Mouse (Mus musculus): ENCODE results near the gene Myrip.

Gene Myrip

GRCm38 (mm10) chr9:120470431-120470830 is 169.1 kb downstream of the Myrip start:
- no peak for DNase-seq (ENCODE audit: low spot score)

GRCm38 (mm10) chr9:120481644-120482043 is 180.3 kb downstream of the Myrip start:
- DNase-seq (ENCODE audit: low spot score) = no peak

- no peak for DNase-seq (ENCODE audit: low spot score)
Measured at GRCm38 (mm10) chr9:120482382-120482781, 181.1 kb downstream of the Myrip start.

GRCm38 (mm10) chr9:120483101-120483500 is 181.8 kb downstream of the Myrip start:
- DNase-seq (ENCODE audit: low spot score) = no peak

DNA sequence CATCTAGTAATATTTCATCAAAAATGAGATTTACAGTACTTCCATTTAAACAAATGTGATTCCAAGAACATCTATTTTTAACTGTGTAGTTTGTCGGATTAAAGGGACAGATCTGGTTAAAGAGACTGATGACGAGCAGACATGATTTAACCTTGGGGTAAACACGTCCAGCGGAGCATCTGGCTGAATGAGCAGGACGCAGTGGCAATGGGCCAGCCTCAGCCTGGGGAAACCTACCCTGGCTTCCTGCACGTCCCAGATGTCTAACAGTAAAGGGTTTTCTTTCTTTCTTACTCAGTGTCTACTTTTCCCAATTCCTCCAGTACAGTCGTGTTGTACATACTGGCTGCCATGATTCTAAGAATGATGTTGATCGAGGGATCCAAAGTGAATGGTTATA is 185.8 kb downstream of the Myrip start:
- no peak for DNase-seq (ENCODE audit: low spot score)

DNA sequence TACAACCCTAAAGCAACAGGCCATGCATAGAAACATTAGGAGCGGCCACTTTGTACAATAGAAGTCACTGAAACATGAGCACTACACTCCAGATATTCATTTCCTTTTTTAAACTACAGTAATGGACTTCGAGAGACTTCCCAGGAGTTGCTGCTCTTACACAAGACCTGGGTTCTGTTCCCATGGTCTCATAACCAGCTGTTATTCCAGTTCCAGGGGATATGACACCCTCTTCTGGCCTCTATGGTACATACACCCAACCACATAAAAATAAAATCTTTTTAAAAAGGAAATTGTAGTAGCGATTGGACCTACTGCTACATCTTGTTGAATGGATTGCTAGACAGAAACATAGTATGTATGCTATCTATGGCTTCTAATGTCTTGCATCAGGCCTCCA is 190.2 kb downstream of the Myrip start:
- no peak for DNase-seq (ENCODE audit: low spot score)

DNA sequence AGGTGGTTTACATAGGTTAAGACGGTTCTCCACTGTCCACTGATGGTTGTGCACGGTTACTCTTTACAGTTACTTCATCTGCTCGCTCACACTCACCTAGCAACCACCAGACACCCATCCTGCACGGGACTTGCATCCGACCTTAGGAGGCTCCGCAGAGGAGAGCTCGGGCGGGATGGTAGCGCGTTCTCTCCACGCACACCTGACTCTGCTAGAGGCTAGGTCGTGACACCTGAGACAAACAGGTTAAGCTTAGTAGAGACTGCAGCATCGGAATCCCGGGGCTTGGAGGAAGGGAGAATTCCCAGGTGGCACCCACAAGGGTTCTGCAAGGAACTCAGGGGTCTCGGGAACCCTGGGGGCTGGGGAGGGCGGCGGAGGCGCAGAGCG is 190.7 kb downstream of the Myrip start, which contains the start of gene Eif1b:
Gene Eif1b, plus strand, starts transcription at position 223 of the 390 bp plus-strand sequence.
- DNase-seq (ENCODE audit: low spot score) = no peak

- DNase-seq (ENCODE audit: low spot score) = peak; percentile 87
Measured at GRCm38 (mm10) chr9:120492400-120493351, 191.4 kb downstream of the Myrip start.

- no peak for DNase-seq (ENCODE audit: low spot score)
Measured at GRCm38 (mm10) chr9:120493781-120494180, 192.5 kb downstream of the Myrip start.

GRCm38 (mm10) chr9:120496691-120497090 is 195.4 kb downstream of the Myrip start:
- peak; percentile 73 for DNase-seq (ENCODE audit: low spot score)

- DNase-seq (ENCODE audit: low spot score) = no peak
Measured at GRCm38 (mm10) chr9:120497983-120498382, 196.7 kb downstream of the Myrip start.

GRCm38 (mm10) chr9:120501191-120501902 is 200.0 kb downstream of the Myrip start:
- no peak for DNase-seq (ENCODE audit: low spot score)

DNA sequence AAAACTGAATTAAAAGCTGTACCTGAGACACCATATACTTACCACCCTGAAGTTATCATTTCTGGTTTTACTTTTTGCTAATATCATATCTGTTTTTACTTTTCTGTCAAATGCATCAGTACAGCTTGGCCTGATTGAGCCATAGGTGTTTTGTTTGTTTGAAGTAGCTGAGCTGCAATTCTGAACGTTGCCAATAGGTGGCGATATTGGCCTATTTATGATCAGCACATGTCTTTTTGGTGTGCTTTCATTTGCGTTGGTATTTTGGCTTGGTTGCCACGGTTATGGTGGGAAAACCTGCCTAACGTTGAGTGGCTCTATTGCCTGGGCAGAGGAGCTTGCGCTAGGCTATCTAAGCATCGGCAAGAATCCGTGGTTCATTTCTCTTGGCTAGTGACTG is 200.7 kb downstream of the Myrip start:
- DNase-seq (ENCODE audit: low spot score) = peak; percentile 88

DNA sequence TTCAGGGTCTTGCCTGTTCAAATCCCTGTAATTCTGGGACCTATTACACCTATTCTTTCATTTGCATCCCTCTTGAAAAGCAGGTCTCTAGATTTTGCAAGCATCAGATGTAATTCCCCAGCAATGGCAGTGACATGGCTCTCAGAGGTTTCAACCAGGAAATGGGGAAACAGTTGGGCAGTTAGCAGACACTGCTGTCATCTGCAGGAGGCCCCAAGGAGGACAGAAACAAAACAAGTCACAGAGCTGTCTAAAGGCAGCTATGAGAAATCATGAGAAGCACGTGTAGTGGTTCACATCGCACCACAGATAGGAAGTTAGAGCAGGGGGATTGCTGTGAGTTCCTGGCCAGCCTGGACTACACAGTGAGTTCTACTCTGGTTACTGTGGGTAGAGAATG is 203.1 kb downstream of the Myrip start:
- DNase-seq (ENCODE audit: low spot score) = no peak

- no peak for DNase-seq (ENCODE audit: low spot score)
Measured at GRCm38 (mm10) chr9:120511781-120512180, 210.5 kb downstream of the Myrip start.

- no peak for DNase-seq (ENCODE audit: low spot score)
Measured at GRCm38 (mm10) chr9:120516720-120517119, 215.4 kb downstream of the Myrip start.

DNA sequence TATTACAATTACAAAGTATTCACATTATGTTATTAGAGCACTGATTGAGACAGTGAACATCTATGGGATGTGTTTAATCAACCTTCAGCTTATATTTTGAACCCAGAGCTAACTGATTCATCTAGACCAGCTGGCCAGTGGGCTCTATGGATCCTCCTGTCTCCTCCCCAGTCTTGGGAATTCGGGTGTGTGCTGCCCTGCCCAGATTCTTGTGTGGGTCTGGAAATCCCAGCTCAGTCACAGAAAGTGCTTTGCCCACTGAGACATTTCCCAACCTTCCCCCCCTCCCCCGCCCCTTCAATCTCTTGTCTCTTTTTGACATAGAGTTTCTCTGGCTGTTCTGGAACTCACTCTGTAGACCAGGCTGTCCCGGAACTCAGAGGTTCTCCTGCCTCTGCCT is 217.6 kb downstream of the Myrip start:
- no peak for DNase-seq (ENCODE audit: low spot score)

GRCm38 (mm10) chr9:120519469-120520125 is 218.3 kb downstream of the Myrip start:
- no peak for DNase-seq (ENCODE audit: low spot score)

- DNase-seq (ENCODE audit: low spot score) = no peak
Measured at GRCm38 (mm10) chr9:120521161-120521560, 219.8 kb downstream of the Myrip start.

Data from testis, postnatal 10 days (tissue).